Mouse (Mus musculus): Measurements from ENCODE around the gene Brd3.
"Not testable (repeated sequence)": the region's sequence is repeated elsewhere in the genome, so short reads cannot be mapped to it uniquely, and the experiment has no call there.

DNA sequence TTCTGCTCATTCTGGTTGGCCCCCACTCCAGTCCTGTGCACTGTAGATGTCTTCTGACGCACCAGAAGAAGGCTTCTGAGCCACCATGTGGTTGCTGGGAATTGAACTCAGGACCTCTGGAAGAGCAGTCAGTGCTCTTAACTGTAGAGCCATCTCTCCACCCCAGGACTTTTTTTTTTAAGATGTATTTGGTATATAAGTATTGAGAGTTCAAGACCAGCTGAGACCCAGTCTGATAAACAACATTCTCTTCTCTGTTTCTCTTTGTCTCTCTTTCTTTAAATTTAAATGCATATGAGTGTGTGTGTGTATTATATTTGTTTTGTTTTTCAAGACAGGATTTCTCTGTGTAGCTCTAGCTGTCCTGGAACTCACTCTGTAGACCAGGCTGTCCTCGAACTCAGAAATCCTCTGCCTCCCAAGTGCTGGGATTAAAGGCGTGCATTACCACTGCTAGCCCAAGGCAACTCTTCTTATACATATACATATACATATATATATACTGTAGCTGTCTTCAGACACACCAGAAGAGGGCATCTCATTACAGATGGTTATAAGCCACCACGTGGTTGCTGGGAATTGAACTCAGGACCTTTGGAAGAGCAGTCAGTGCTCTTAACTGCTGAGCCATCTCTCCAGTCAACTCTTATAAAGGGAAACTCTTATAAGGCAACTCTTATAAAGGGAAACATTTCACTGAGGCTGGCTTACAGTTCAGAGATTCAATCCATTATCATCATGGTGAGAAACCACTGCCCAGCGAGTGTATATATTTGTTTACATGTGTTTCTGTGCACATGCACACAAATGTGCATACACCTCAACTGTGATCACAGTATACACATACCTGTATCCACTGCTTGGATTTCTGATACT, 31.2 kb upstream of the Brd3 start:
- not testable (repeated sequence) for TF ChIP-seq POLR2A, CTCF (IDR thresholded peaks at IDR 0.05; ENCODE audit: extremely low read depth, insufficient read depth, low read length)
